Mouse (Mus musculus): ENCODE measurements around the gene Cacna1h. TPM values are rescaled to one million over a fixed set of nuclear protein-coding genes. Genes with fewer than 3 reads are reported as not detected.
A peak's percentile ranks its signal among the peaks of the same experiment; 100 is the strongest.

Cacna1h gene
- polyA plus RNA-seq (2015; fragmentation: Nextera tagmentation; extraction: Ambion mirVana): 9.7 and 10.2 TPM in 2 replicates

GRCm38 (mm10) chr17:25433617-25434606 is at the start of gene Cacna1h:
Gene Cacna1h, minus strand, starts transcription at chr17:25433783.
- peak within 1 kb of the TSS; percentile 72 for H3K4me2 ChIP-seq
- 2% methylated on average over 62 of the region's 103 CpGs for WGBS
- H3K4me3 ChIP-seq: peak within 1 kb of the TSS; percentile 80
- no peaks in the 10 kb centered on the region for H3K9me3 ChIP-seq
- peaks cover 52% of the 10 kb centered on the region for H3K4me1 ChIP-seq (replicated peaks)
- peaks cover 57% of the 10 kb centered on the region for H3K27me3 ChIP-seq
- ATAC-seq (ENCODE audit: low FRiP score): peak; percentile 89
- peak within 1 kb of the TSS; percentile 94 for H3K9ac ChIP-seq
- H3K27ac ChIP-seq: peak within 1 kb of the TSS; percentile 90
- no peaks in the 10 kb centered on the region for H3K36me3 ChIP-seq

GRCm38 (mm10) chr17:25482092-25482491 is 48.5 kb upstream of the Cacna1h start:
- Histone ChIP-seq H3K27me3 (peaks cover 49% of the 10 kb centered on the region), H3K9ac (no peak overlapping the region), H3K4me3 (no peak overlapping the region), H3K4me2 (no peak overlapping the region), H3K27ac (no peak overlapping the region), H3K9me3 (no peaks in the 10 kb centered on the region), H3K36me3 (no peaks in the 10 kb centered on the region), H3K4me1 (replicated peaks) (no peaks in the 10 kb centered on the region)
- no peak for ATAC-seq (ENCODE audit: low FRiP score)
- 87% methylated on average over 6 of the region's 6 CpGs for whole genome bisulfite sequencing

GRCm38 (mm10) chr17:25480820-25481219 is 47.2 kb upstream of the Cacna1h start:
- Histone ChIP-seq H3K9me3 (no peaks in the 10 kb centered on the region), H3K4me1 (replicated peaks) (no peaks in the 10 kb centered on the region; the same call in 1 of the 2 replicates), H3K9ac (no peak overlapping the region; the same call in 1 of the 2 replicates), H3K4me2 (no peak overlapping the region), H3K27ac (no peak overlapping the region), H3K36me3 (no peaks in the 10 kb centered on the region), H3K27me3 (peaks cover 47% of the 10 kb centered on the region), H3K4me3 (no peak overlapping the region)
- ATAC-seq (ENCODE audit: low FRiP score): no peak
- 71% methylated on average over 4 of the region's 4 CpGs for WGBS

GRCm38 (mm10) chr17:25480152-25480551 is 46.6 kb upstream of the Cacna1h start:
- Histone ChIP-seq H3K9me3 (no peaks in the 10 kb centered on the region), H3K27ac (no peak overlapping the region), H3K4me2 (no peak overlapping the region), H3K9ac (0 out of 2 replicates have a peak overlapping the region, but pooled peaks have one; percentile 24), H3K36me3 (no peaks in the 10 kb centered on the region), H3K4me1 (replicated peaks) (no peaks in the 10 kb centered on the region; the same call in 1 of the 2 replicates), H3K4me3 (no peak overlapping the region), H3K27me3 (peaks cover 52% of the 10 kb centered on the region)
- 42% methylated on average over 8 of the region's 8 CpGs for WGBS
- no peak for ATAC-seq (ENCODE audit: low FRiP score)

GRCm38 (mm10) chr17:25475946-25476744 is 42.6 kb upstream of the Cacna1h start:
- H3K9ac ChIP-seq: no peak overlapping the region
- H3K4me2 ChIP-seq: no peak overlapping the region
- no peak overlapping the region for H3K4me3 ChIP-seq
- 36% methylated on average over 19 of the region's 19 CpGs for WGBS
- H3K36me3 ChIP-seq: no peaks in the 10 kb centered on the region
- ATAC-seq (ENCODE audit: low FRiP score): no peak
- H3K27me3 ChIP-seq: peaks cover 72% of the 10 kb centered on the region
- no peak overlapping the region for H3K27ac ChIP-seq
- peaks cover 14% of the 10 kb centered on the region for H3K4me1 ChIP-seq (replicated peaks)
- H3K9me3 ChIP-seq: no peaks in the 10 kb centered on the region

- no peak overlapping the region for H3K27ac ChIP-seq
- H3K4me2 ChIP-seq: peak overlapping the region; percentile 65
- no peaks in the 10 kb centered on the region for H3K36me3 ChIP-seq
- H3K4me3 ChIP-seq: peak overlapping the region; percentile 36
- ATAC-seq (ENCODE audit: low FRiP score): peak; percentile 41; the same call in 1 of the 2 replicates
- H3K27me3 ChIP-seq: peaks cover 76% of the 10 kb centered on the region
- H3K9ac ChIP-seq: peak overlapping the region; percentile 66
- peaks cover 17% of the 10 kb centered on the region for H3K4me1 ChIP-seq (replicated peaks)
- no peaks in the 10 kb centered on the region for H3K9me3 ChIP-seq
- WGBS: 2% methylated on average over 38 of the region's 38 CpGs
Measured at GRCm38 (mm10) chr17:25474330-25475077, 40.9 kb upstream of the Cacna1h start.

- Histone ChIP-seq H3K27me3 (peaks cover 74% of the 10 kb centered on the region), H3K4me2 (0 out of 2 replicates have a peak overlapping the region, but pooled peaks have one; percentile 21), H3K36me3 (no peaks in the 10 kb centered on the region), H3K4me3 (no peak overlapping the region), H3K4me1 (replicated peaks) (peaks cover 17% of the 10 kb centered on the region), H3K9me3 (no peaks in the 10 kb centered on the region), H3K9ac (peak overlapping the region; percentile 43; the same call in 1 of the 2 replicates), H3K27ac (no peak overlapping the region)
- ATAC-seq (ENCODE audit: low FRiP score): no peak
- 67% methylated on average over 14 of the region's 14 CpGs for WGBS
Measured at GRCm38 (mm10) chr17:25472044-25472443, 38.5 kb upstream of the Cacna1h start.

GRCm38 (mm10) chr17:25471418-25471817 is 37.8 kb upstream of the Cacna1h start:
- Histone ChIP-seq H3K27me3 (peaks cover 73% of the 10 kb centered on the region), H3K36me3 (no peaks in the 10 kb centered on the region), H3K9ac (peak overlapping the region; percentile 43; the same call in 1 of the 2 replicates), H3K4me3 (no peak overlapping the region), H3K4me2 (0 out of 2 replicates have a peak overlapping the region, but pooled peaks have one; percentile 21), H3K4me1 (replicated peaks) (peaks cover 17% of the 10 kb centered on the region), H3K27ac (no peak overlapping the region; the same call in 1 of the 2 replicates), H3K9me3 (no peaks in the 10 kb centered on the region)
- WGBS: 25% methylated on average over 8 of the region's 8 CpGs
- peak; percentile 8; the same call in 1 of the 2 replicates for ATAC-seq (ENCODE audit: low FRiP score)

GRCm38 (mm10) chr17:25469798-25470197 is 36.2 kb upstream of the Cacna1h start:
- no peak overlapping the region for H3K9ac ChIP-seq
- H3K4me1 ChIP-seq (replicated peaks): peaks cover 15% of the 10 kb centered on the region
- peaks cover 63% of the 10 kb centered on the region for H3K27me3 ChIP-seq
- no peak overlapping the region for H3K27ac ChIP-seq
- ATAC-seq (ENCODE audit: low FRiP score): peak; percentile 65; the same call in 1 of the 2 replicates
- no peaks in the 10 kb centered on the region for H3K9me3 ChIP-seq
- no peaks in the 10 kb centered on the region for H3K36me3 ChIP-seq
- no peak overlapping the region for H3K4me2 ChIP-seq
- H3K4me3 ChIP-seq: no peak overlapping the region
- WGBS: 38% methylated on average over 8 of the region's 8 CpGs

- Histone ChIP-seq H3K4me1 (replicated peaks) (peaks cover 11% of the 10 kb centered on the region), H3K27me3 (peaks cover 48% of the 10 kb centered on the region), H3K27ac (no peak overlapping the region), H3K36me3 (no peaks in the 10 kb centered on the region), H3K4me2 (no peak overlapping the region), H3K9me3 (no peaks in the 10 kb centered on the region), H3K4me3 (no peak overlapping the region), H3K9ac (no peak overlapping the region)
- no peak for ATAC-seq (ENCODE audit: low FRiP score)
- 71% methylated on average over 6 of the region's 6 CpGs for WGBS
Measured at GRCm38 (mm10) chr17:25468301-25468700, 34.7 kb upstream of the Cacna1h start.

- Histone ChIP-seq H3K4me1 (replicated peaks) (peaks cover 12% of the 10 kb centered on the region), H3K27me3 (peaks cover 43% of the 10 kb centered on the region), H3K9me3 (no peaks in the 10 kb centered on the region), H3K9ac (no peak overlapping the region), H3K36me3 (no peaks in the 10 kb centered on the region), H3K4me3 (no peak overlapping the region), H3K4me2 (no peak overlapping the region), H3K27ac (no peak overlapping the region)
- no peak for ATAC-seq (ENCODE audit: low FRiP score)
- 74% methylated on average over 6 of the region's 6 CpGs for WGBS
Measured at GRCm38 (mm10) chr17:25467781-25468180, 34.2 kb upstream of the Cacna1h start.

Measured in hindbrain, embryonic 13.5 days (tissue).